Mouse (Mus musculus): ENCODE results near the gene Gm20388. TPM values are rescaled to one million over a fixed set of nuclear protein-coding genes. Genes with fewer than 3 reads are reported as not detected.
"Not testable (repeated sequence)": the region's sequence is repeated elsewhere in the genome, so short reads cannot be mapped to it uniquely, and the experiment has no call there.

Gm20388 gene
- polyA plus RNA-seq, 1 experiment from 2014 or later, result not detected

- WGBS, result 62% methylated on average over 9 of the region's 9 CpGs
- H3K27me3 ChIP-seq (ENCODE audit: control insufficient read depth, insufficient read depth, low read length); H3K4me3 ChIP-seq (ENCODE audit: low read depth, low read length); H3K36me3 ChIP-seq (ENCODE audit: control insufficient read depth, insufficient read depth, low read length); ATAC-seq (ENCODE audit: low FRiP score, low TSS enrichment); H3K4me2 ChIP-seq (replicated peaks; ENCODE audit: low read depth); H3K4me1 ChIP-seq (replicated peaks; ENCODE audit: control insufficient read depth, insufficient read depth); H3K9me3 ChIP-seq (ENCODE audit: control insufficient read depth, low read length); DNase-seq (ENCODE audit: low spot score): not testable (repeated sequence)
- TF ChIP-seq CTCF (IDR thresholded peaks at IDR 0.05; ENCODE audit: low read depth), result peak; percentile 17; the same call in 1 of the 2 replicates
- Histone ChIP-seq H3K9ac (ENCODE audit: low read length) (peak overlapping the region; percentile 45; the same call in 1 of the 2 replicates), H3K27ac (replicated peaks) (peak overlapping the region; percentile 65)
These were observed 1757.4 kb downstream of the Gm20388 start for GRCm38 (mm10) chr8:121667936-121668500.

DNA sequence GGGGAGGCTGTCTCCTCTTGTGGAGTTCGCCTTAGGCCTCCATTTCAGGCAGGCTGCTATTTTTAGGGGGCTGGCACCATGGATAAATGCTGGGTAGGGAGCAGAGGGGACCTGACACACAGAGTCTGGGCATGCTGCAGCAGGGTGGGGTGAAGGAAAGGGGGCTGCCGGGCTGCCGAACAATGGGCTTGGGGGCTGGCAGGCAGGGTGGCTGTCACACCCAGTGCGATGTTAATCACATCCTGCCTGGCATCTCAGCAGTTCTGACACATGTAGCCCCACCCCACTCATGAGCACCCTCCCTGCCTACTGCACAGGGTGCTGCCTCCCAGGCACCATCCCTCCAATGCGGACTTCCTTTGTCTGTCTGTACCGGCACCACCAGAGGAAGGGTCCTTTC lies 1757.9 kb downstream of the Gm20388 start:
- Histone ChIP-seq H3K4me1 (replicated peaks; ENCODE audit: control insufficient read depth, insufficient read depth) (0 out of 2 replicates have a peak, but pooled peaks cover 3% of the 10 kb centered on the region), H3K4me2 (replicated peaks; ENCODE audit: low read depth) (no peak overlapping the region), H3K9me3 (ENCODE audit: control insufficient read depth, low read length) (no peaks in the 10 kb centered on the region), H3K4me3 (ENCODE audit: low read depth, low read length) (no peak overlapping the region), H3K36me3 (ENCODE audit: control insufficient read depth, insufficient read depth, low read length) (no peaks in the 10 kb centered on the region), H3K9ac (ENCODE audit: low read length) (peak overlapping the region; percentile 45; the same call in 1 of the 2 replicates), H3K27ac (replicated peaks) (peak overlapping the region; percentile 65), H3K27me3 (ENCODE audit: control insufficient read depth, insufficient read depth, low read length) (no peaks in the 10 kb centered on the region)
- WGBS, result 27% methylated on average over 6 of the region's 6 CpGs
- no peak for DNase-seq (ENCODE audit: low spot score)
- peak; percentile 46 for ATAC-seq (ENCODE audit: low FRiP score, low TSS enrichment)
- TF ChIP-seq EP300 (optimal IDR thresholded peaks at IDR 0.05) (no peak), CTCF (IDR thresholded peaks at IDR 0.05; ENCODE audit: low read depth) (no peak)

GRCm38 (mm10) chr8:121669208-121669607 lies 1758.6 kb downstream of the Gm20388 start:
- Histone ChIP-seq H3K9me3 (ENCODE audit: control insufficient read depth, low read length) (no peaks in the 10 kb centered on the region), H3K4me3 (ENCODE audit: low read depth, low read length) (no peak overlapping the region), H3K36me3 (ENCODE audit: control insufficient read depth, insufficient read depth, low read length) (no peaks in the 10 kb centered on the region), H3K9ac (ENCODE audit: low read length) (no peak overlapping the region), H3K27ac (replicated peaks) (peak overlapping the region; percentile 65), H3K27me3 (ENCODE audit: control insufficient read depth, insufficient read depth, low read length) (no peaks in the 10 kb centered on the region), H3K4me2 (replicated peaks; ENCODE audit: low read depth) (no peak overlapping the region), H3K4me1 (replicated peaks; ENCODE audit: control insufficient read depth, insufficient read depth) (0 out of 2 replicates have a peak, but pooled peaks cover 3% of the 10 kb centered on the region)
- DNase-seq (ENCODE audit: low spot score) (peak; percentile 58), ATAC-seq (ENCODE audit: low FRiP score, low TSS enrichment) (peak; percentile 58)
- 18% methylated on average over 8 of the region's 8 CpGs for WGBS
- no peak for TF ChIP-seq EP300 (optimal IDR thresholded peaks at IDR 0.05)
- TF ChIP-seq CTCF (IDR thresholded peaks at IDR 0.05; ENCODE audit: low read depth), result no peak

GRCm38 (mm10) chr8:121673153-121673552 lies 1762.5 kb downstream of the Gm20388 start:
- ATAC-seq (ENCODE audit: low FRiP score, low TSS enrichment), result no peak
- TF ChIP-seq EP300 (optimal IDR thresholded peaks at IDR 0.05) (no peak), CTCF (IDR thresholded peaks at IDR 0.05; ENCODE audit: low read depth) (no peak)
- no peak overlapping the region for H3K4me3 ChIP-seq (ENCODE audit: low read depth, low read length)
- no peak for DNase-seq (ENCODE audit: low spot score)
- H3K9ac ChIP-seq (ENCODE audit: low read length), result no peak overlapping the region
- no peak overlapping the region for H3K4me2 ChIP-seq (replicated peaks; ENCODE audit: low read depth)
- H3K9me3 ChIP-seq (ENCODE audit: control insufficient read depth, low read length), result no peaks in the 10 kb centered on the region
- no peaks in the 10 kb centered on the region for H3K27me3 ChIP-seq (ENCODE audit: control insufficient read depth, insufficient read depth, low read length)
- no peak overlapping the region for H3K27ac ChIP-seq (replicated peaks)
- 73% methylated on average over 4 of the region's 4 CpGs for WGBS
- H3K36me3 ChIP-seq (ENCODE audit: control insufficient read depth, insufficient read depth, low read length), result no peaks in the 10 kb centered on the region
- H3K4me1 ChIP-seq (replicated peaks; ENCODE audit: control insufficient read depth, insufficient read depth), result no peaks in the 10 kb centered on the region

DNA sequence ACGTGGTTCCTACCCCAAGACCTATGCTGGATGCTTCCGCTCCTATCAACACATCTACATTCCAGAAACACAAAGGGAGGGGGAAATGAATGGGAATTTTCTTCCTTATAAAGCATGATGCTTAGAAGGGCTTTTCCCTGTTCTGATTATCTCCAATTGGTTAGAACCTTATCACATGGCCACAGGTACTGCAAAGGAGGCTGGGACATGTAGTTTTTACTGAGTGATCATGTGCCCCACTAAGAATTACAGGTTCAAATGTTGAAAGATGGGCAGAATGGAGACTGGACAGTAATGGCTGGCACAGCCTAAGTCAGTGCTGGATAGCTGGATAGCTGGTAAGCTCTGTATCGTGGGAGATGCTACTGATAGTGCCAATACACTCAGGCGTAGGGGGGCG lies 1763.3 kb downstream of the Gm20388 start:
- Histone ChIP-seq H3K9me3 (ENCODE audit: control insufficient read depth, low read length) (no peaks in the 10 kb centered on the region), H3K4me2 (replicated peaks; ENCODE audit: low read depth) (no peak overlapping the region), H3K36me3 (ENCODE audit: control insufficient read depth, insufficient read depth, low read length) (no peaks in the 10 kb centered on the region), H3K9ac (ENCODE audit: low read length) (no peak overlapping the region), H3K27me3 (ENCODE audit: control insufficient read depth, insufficient read depth, low read length) (no peaks in the 10 kb centered on the region), H3K4me3 (ENCODE audit: low read depth, low read length) (no peak overlapping the region), H3K4me1 (replicated peaks; ENCODE audit: control insufficient read depth, insufficient read depth) (no peaks in the 10 kb centered on the region), H3K27ac (replicated peaks) (no peak overlapping the region)
- WGBS, result 70% methylated on average over 5 of the region's 5 CpGs
- DNase-seq (ENCODE audit: low spot score) (no peak), ATAC-seq (ENCODE audit: low FRiP score, low TSS enrichment) (peak; percentile 55; the same call in 1 of the 2 replicates)
- TF ChIP-seq CTCF (IDR thresholded peaks at IDR 0.05; ENCODE audit: low read depth) (no peak), EP300 (optimal IDR thresholded peaks at IDR 0.05) (no peak)

DNA sequence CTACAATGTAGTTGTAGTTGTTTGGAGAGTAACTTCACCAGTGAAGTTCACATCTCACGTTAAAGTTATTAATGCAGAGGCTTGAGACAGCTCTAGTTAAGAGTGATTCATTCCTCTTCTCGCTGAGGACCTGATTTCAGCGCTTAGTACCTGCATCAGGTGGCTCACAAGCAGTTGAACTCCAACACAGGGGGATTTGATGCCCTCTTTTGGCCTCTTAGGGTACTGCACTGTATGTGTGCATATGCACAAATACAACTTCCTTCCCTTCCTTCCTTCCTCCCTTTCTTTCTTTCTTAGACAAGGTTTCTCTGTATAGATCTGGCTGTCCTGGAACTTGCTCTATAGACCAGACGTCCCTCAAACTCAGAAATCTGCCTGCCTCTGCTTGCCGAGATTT lies 1763.9 kb downstream of the Gm20388 start:
- TF ChIP-seq CTCF (IDR thresholded peaks at IDR 0.05; ENCODE audit: low read depth) (peak; percentile 67), EP300 (optimal IDR thresholded peaks at IDR 0.05) (no peak)
- no peak overlapping the region for H3K4me3 ChIP-seq (ENCODE audit: low read depth, low read length)
- no peak overlapping the region for H3K27ac ChIP-seq (replicated peaks)
- 68% methylated on average over 5 of the region's 5 CpGs for WGBS
- H3K9me3 ChIP-seq (ENCODE audit: control insufficient read depth, low read length), result no peaks in the 10 kb centered on the region
- no peak overlapping the region for H3K4me2 ChIP-seq (replicated peaks; ENCODE audit: low read depth)
- ATAC-seq (ENCODE audit: low FRiP score, low TSS enrichment) (no peak), DNase-seq (ENCODE audit: low spot score) (no peak)
- H3K36me3 ChIP-seq (ENCODE audit: control insufficient read depth, insufficient read depth, low read length), result no peaks in the 10 kb centered on the region
- H3K27me3 ChIP-seq (ENCODE audit: control insufficient read depth, insufficient read depth, low read length), result no peaks in the 10 kb centered on the region
- no peak overlapping the region for H3K9ac ChIP-seq (ENCODE audit: low read length)
- H3K4me1 ChIP-seq (replicated peaks; ENCODE audit: control insufficient read depth, insufficient read depth), result no peaks in the 10 kb centered on the region
